Mouse (Mus musculus): ENCODE data around the gene Pycard.

GRCm38 (mm10) chr7:128012136-128012780, 18.6 kb upstream of the Pycard start:
- no peak for TF ChIP-seq GATA1 (IDR thresholded peaks at IDR 0.05; ENCODE audit: borderline replicate concordance, low read length)
- TF ChIP-seq FLI1 (IDR thresholded peaks at IDR 0.05; ENCODE audit: low read length), result no peak
